Mouse (Mus musculus) hindbrain, embryonic 10.5 days (tissue): ENCODE results near the gene Slc9a3. TPM values are rescaled to one million over a fixed set of nuclear protein-coding genes. Genes with fewer than 3 reads are reported as not detected.

Source experiments
- DNase-seq: peaks from one replicate; pipeline ENCODE4 v3.0.0-alpha.2; 2017; ENCODE audit warnings: low spot score
- H3K27ac ChIP-seq: fragments of 300-500 bp; sonication (generic); 2 replicates; pipeline ENCODE4 v1.5.1; 2016; ENCODE audit warnings: mild to moderate bottlenecking, moderate library complexity
- H3K27me3 ChIP-seq: fragments of 300-500 bp; sonication (generic); 2 replicates; pipeline ENCODE4 v1.6.1; 2016; ENCODE audit warnings: mild to moderate bottlenecking; ENCODE audit not compliant: poor library complexity, insufficient read depth, severe bottlenecking
- H3K36me3 ChIP-seq: fragments of 300-500 bp; sonication (generic); 2 replicates; pipeline ENCODE4 v1.6.1; 2016; ENCODE audit warnings: mild to moderate bottlenecking, moderate library complexity
- H3K4me1 ChIP-seq: fragments of 300-500 bp; sonication (generic); replicated peaks from 2 replicates; pipeline ENCODE4 v1.6.1; 2016; ENCODE audit warnings: mild to moderate bottlenecking
- H3K4me3 ChIP-seq: fragments of 300-500 bp; sonication (generic); 2 replicates; pipeline ENCODE4 v1.5.1; 2016; ENCODE audit warnings: mild to moderate bottlenecking, moderate library complexity
- H3K9me3 ChIP-seq: fragments of 300-500 bp; sonication (generic); 2 replicates; pipeline ENCODE4 v1.6.1; 2016; ENCODE audit warnings: mild to moderate bottlenecking, moderate library complexity
- WGBS: fragments of 180-500 bp; shearing (Covaris S2); methylation state at CpG from one replicate; pipeline ENCODE4 v1.1.7; 2016; 5-methylcytosine and 5-hydroxymethylcytosine counted together
- polyA plus RNA-seq: library from polyadenylated mRNA; unstranded; fragments of >200 nt; fragmentation: Nextera tagmentation; extraction: Ambion mirVana; gene quantifications from 2 replicates; pipeline ENCODE4 v1.2.1, GENCODE M21; 2016

The Slc9a3 gene
- polyA plus RNA-seq, 1 experiment from 2014 or later: not detected

DNA sequence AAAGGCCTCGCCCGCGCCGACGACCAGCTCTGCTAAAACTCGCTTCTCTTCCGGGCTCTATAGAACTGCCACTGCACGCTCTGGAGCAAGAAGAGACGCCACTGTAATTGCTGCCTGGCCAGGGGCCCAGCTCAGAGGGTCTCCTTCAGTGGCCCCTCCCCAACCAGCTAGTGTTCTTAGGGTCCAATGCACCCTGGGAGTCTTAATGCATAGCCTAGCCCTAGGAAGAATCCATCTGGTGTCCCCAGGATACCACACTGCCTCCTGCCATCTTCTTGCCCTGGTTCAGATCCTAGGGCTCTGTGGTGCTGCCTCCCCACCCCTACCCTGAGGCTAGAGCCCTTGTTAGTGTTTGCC lies 45.8 kb downstream of the Slc9a3 start:
- Histone ChIP-seq H3K9me3 (no peaks in the 10 kb centered on the region), H3K27me3 (no peaks in the 10 kb centered on the region)
- WGBS: 18% methylated on average over 9 of the region's 9 CpGs

DNA sequence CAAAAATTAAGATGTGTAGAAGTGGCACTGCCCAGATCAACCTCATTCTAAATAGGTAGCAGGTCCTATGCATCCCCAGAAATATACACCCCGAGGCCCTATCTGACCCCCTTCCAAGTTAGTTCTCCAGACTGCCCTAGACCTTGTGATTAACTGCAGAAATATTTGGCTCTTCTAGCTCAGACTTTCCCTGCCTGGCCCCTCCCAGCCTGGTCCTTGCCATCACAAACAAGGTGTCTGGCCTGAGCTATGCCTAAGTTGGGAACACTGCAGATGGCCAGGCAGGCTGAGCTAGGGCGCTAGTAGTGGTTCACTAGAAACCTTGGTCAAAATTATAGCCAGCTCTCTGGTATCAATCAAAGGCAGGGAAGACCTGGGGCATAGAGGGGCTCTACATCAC lies 46.2 kb downstream of the Slc9a3 start:
- no peaks in the 10 kb centered on the region for H3K27me3 ChIP-seq
- no peak overlapping the region for H3K27ac ChIP-seq
- H3K9me3 ChIP-seq: no peaks in the 10 kb centered on the region
- no peak for DNase-seq
- 81% methylated on average over 2 of the region's 2 CpGs for WGBS
- H3K4me3 ChIP-seq: no peak overlapping the region
- H3K36me3 ChIP-seq: peaks cover 30% of the 10 kb centered on the region
- H3K4me1 ChIP-seq: peaks cover 13% of the 10 kb centered on the region

More for the DNA sequence above, 45.8 kb downstream of the Slc9a3 start:
- peaks cover 13% of the 10 kb centered on the region for H3K4me1 ChIP-seq
- no peak for DNase-seq
- peak overlapping the region; percentile 72 for H3K27ac ChIP-seq
- peak overlapping the region; percentile 58 for H3K4me3 ChIP-seq
- H3K36me3 ChIP-seq: peaks cover 26% of the 10 kb centered on the region

DNA sequence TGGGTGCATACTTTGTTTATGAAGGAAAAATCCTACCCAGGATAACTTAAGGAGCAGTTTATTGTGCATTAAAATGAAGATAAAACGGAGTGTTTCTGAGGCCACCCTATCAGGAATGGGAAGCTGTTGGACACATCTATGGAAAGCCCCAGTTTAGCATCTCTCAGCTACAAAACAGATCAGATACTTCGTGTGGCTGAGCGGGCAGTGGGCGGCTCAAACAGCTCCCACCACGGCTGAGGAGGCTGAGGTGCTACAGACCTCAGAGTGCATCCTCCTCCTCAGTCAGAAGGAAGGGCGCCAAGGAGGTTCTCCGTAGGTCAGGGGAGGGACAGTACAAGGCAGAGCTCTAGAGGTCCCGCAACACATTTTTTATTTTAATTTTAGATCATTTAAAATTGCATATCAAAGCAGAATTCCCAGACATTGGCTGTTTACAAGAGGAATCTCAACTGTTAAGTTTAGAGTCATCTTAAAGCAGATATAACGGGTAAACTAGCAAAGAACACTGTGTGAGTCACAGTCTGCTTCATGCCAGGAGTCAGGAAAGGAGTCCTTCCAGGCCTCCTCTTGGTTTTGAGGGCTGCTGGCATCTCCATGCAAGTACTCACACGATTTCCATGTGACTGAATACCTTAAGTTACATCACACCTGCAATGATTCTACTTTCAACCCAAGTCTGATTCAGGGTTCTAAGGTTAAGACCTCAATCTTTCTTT lies 48.3 kb downstream of the Slc9a3 start:
- 87% methylated on average over 10 of the region's 10 CpGs for WGBS
- peaks cover 50% of the 10 kb centered on the region for H3K36me3 ChIP-seq
- no peak overlapping the region for H3K4me3 ChIP-seq
- no peak for DNase-seq
- peaks cover 13% of the 10 kb centered on the region for H3K4me1 ChIP-seq
- no peaks in the 10 kb centered on the region for H3K9me3 ChIP-seq
- H3K27ac ChIP-seq: no peak overlapping the region
- H3K27me3 ChIP-seq: no peaks in the 10 kb centered on the region

DNA sequence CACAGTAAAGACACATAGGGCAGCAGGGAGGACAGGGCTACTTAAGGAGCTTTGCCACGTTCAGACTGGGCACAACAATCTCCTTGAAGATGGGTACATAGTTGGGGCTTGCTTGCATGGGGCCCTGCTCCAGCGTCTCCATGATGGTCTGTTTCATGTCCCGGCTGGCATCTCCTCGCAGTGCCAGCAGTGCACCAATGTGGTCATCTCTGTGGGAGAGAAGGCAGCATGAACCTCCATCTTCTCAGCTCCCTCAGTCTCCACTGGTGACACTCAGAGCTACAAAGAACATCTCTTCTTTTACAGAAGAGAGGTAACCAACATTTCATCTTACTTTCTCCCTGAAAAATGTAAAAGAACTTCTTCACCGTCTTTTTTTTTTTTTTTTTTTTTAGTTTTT lies 50.8 kb downstream of the Slc9a3 start:
- 96% methylated on average over 5 of the region's 5 CpGs for WGBS
- H3K9me3 ChIP-seq: no peaks in the 10 kb centered on the region
- H3K27me3 ChIP-seq: no peaks in the 10 kb centered on the region
- H3K27ac ChIP-seq: no peak overlapping the region
- no peak overlapping the region for H3K4me3 ChIP-seq
- H3K4me1 ChIP-seq: peaks cover 3% of the 10 kb centered on the region
- no peak for DNase-seq
- peaks cover 70% of the 10 kb centered on the region for H3K36me3 ChIP-seq

DNA sequence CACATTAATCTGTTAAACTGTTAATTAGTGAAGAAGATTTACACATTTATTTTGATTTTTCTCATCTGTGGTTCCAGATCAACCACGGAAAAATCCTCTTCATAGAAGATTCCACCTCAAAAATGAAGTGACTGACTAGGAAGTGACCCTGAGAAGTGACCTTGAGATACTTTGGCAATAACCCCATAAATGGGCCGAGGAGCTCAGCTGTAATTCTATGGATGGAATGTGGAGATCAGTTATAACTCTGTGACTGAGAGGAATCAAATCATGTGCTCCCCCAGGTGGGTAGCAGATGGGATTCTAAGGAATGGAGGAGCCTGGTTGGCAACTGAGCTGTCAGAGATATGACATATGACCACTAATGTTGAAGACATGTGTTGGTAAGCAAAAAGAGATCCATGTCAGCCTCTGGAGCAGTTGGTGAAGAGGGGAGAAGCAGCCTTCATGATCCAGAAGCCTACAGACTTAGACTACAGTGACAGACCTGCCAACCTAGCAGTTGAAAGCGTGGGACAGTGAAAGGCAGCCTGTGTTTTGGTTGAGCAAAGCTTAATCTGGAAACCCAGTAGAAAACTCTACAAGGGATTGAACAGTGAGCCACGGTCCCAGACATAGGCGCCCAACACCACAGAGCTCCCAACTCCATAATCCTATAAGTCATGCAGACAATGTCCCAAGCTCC lies 61.9 kb downstream of the Slc9a3 start:
- WGBS: 93% methylated on average over 5 of the region's 5 CpGs
- Histone ChIP-seq H3K9me3 (no peaks in the 10 kb centered on the region), H3K27ac (no peak overlapping the region), H3K4me3 (no peak overlapping the region), H3K27me3 (no peaks in the 10 kb centered on the region), H3K36me3 (peaks cover 89% of the 10 kb centered on the region), H3K4me1 (no peaks in the 10 kb centered on the region)
- no peak for DNase-seq

DNA sequence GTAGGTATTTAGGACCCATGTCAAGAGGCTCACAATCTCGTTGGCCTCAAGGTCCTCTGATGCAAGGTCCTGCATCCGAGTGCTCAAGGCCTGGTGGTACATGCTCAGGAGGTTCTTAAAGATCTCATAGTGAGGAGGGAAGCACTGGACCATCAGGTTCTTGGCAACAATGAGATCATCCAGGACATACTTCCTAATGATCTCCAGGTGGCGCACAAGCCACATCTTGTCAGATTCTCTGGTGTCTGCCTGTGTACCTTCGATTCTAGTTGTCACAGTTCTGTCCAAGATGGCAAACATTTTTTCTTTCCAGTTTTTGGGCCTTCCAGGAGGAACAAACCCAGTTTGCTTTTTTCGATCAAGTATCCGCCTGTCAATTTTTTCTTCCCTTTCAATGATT lies 71.4 kb downstream of the Slc9a3 start:
- H3K9me3 ChIP-seq: no peaks in the 10 kb centered on the region
- no peak overlapping the region for H3K27ac ChIP-seq
- H3K4me1 ChIP-seq: no peaks in the 10 kb centered on the region
- H3K36me3 ChIP-seq: peaks cover 86% of the 10 kb centered on the region
- 85% methylated on average over 6 of the region's 6 CpGs for WGBS
- H3K4me3 ChIP-seq: no peak overlapping the region
- DNase-seq: no peak
- H3K27me3 ChIP-seq: no peaks in the 10 kb centered on the region

DNA sequence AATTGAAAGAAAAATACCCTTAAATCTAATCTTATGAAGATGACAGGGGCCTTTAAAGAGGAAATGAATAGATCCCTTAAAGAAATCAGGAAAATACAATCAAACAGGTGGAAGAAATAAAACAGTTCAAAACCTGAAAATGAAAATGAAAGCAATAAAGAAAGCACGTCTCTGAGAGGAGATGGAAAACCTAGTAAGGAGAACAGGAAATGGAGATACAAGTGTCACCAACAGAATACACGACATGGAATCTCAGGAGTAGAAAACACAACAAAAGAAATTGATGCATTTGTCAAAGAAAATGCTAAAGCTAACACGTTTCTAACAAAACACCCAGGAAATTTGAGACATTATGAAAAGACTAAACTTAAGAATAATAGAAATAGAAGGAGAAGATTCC lies 75.2 kb downstream of the Slc9a3 start:
- Histone ChIP-seq H3K4me3 (no peak overlapping the region), H3K27ac (no peak overlapping the region), H3K36me3 (peaks cover 70% of the 10 kb centered on the region), H3K4me1 (no peaks in the 10 kb centered on the region), H3K9me3 (no peaks in the 10 kb centered on the region), H3K27me3 (no peaks in the 10 kb centered on the region)
- no peak for DNase-seq
- WGBS: 89% methylated on average over 3 of the region's 3 CpGs

DNA sequence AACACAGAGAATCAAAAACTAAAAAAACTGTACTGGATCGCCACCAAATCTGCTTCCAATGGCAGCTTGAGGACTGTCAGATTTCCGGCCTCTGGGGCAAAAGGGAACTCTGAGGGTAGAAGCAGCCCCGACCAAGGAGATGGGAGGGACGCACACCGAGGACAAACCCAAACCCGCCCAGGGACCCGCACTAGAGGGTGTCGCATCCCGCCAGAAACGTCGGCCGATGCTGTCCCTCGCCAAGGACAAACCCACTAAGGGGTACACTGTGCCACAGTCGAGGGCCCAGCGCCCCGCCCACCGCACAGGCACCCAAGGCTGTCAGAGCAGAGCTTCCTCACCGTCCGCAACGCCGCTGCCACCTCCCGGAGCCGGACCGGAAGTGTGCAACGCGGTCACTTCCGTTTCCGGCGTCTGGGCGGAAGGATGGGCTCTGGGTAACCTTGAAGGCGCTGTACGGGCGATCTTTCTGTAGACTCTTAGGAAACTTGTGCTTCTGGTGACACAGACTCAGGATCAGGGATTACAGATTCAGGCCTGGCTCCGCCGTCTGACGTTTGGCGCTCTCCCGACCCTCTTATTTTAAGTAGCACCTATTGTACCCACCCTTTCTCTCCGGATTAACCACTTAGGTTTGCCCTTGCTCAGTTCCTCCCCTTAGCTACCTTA lies 87.2 kb downstream of the Slc9a3 start, which contains the start of gene Exoc3:
Exoc3 (minus strand) TSS at position 416 of the 669 bp plus-strand sequence.
- no peaks in the 10 kb centered on the region for H3K27me3 ChIP-seq
- under 1% methylated on average over 39 of the region's 39 CpGs for WGBS
- H3K36me3 ChIP-seq: peaks cover 23% of the 10 kb centered on the region
- H3K27ac ChIP-seq: peak within 1 kb of the TSS; percentile 90
- peaks cover 24% of the 10 kb centered on the region for H3K4me1 ChIP-seq
- no peaks in the 10 kb centered on the region for H3K9me3 ChIP-seq
- H3K4me3 ChIP-seq: peak within 1 kb of the TSS; percentile 84
- peak; percentile 89 for DNase-seq

DNA sequence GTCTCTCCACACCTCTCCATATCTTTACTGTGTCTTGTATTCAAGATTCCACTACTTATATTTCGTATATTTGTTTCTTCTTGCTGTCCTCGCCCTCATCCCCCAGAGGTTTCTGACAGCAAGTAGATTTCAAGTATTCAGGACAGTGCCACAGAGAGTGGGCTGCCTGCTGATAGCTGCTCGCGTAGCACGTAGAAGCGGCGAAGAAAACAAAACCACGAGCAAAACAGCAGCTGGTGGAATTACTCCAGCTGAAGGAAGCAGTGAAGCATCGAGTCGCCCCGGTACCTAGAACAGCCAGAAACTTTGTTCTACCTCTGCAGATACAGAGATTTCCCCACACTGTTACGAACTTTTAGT lies 87.7 kb downstream of the Slc9a3 start:
- Histone ChIP-seq H3K4me3 (peak overlapping the region; percentile 84), H3K9me3 (no peaks in the 10 kb centered on the region), H3K36me3 (peaks cover 18% of the 10 kb centered on the region), H3K27ac (peak overlapping the region; percentile 90), H3K27me3 (no peaks in the 10 kb centered on the region), H3K4me1 (peaks cover 24% of the 10 kb centered on the region)
- DNase-seq: no peak
- WGBS: 22% methylated on average over 12 of the region's 12 CpGs

DNA sequence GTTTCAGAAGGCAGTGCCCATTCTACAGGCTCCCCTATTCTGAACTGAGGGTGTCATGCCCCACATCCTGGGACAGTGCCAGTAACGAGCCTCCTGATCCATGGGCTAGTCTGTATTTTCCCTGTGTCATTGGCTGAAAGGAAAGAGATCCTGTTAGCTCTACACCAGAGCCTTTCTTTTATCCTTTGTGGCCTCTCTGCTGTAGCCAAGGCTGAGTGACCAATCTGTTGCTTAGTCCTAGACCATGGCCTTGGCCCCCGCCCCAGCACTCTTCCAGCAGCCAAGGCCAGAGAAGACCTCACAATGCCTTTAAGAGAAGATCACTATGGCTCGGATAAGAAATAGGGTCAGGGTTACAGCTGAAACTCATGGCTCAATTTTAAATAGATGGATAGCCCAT lies 97.2 kb downstream of the Slc9a3 start:
- no peaks in the 10 kb centered on the region for H3K9me3 ChIP-seq
- H3K4me1 ChIP-seq: no peaks in the 10 kb centered on the region
- no peaks in the 10 kb centered on the region for H3K36me3 ChIP-seq
- H3K27ac ChIP-seq: no peak overlapping the region
- no peak for DNase-seq
- H3K4me3 ChIP-seq: no peak overlapping the region
- WGBS: 82% methylated on average over 3 of the region's 3 CpGs
- no peaks in the 10 kb centered on the region for H3K27me3 ChIP-seq

Other genes starting within 250 kb of the Slc9a3 start
- gene Trip13, start 183.7 kb upstream of the Slc9a3 start, polyA plus RNA-seq: 51.5 and 61.9 TPM in 2 replicates
- gene Brd9, start 183.6 kb upstream of the Slc9a3 start, polyA plus RNA-seq: 56.3 and 64.6 TPM in 2 replicates
- gene Zdhhc11, start 157.6 kb upstream of the Slc9a3 start, polyA plus RNA-seq: not detected in 2 replicates
- gene Tppp, start 112.0 kb upstream of the Slc9a3 start, polyA plus RNA-seq: 0.85 and 2.8 TPM in 2 replicates
- 17.0 and 22.8 TPM in 2 replicates for gene Cep72, start 59.2 kb upstream of the Slc9a3 start, polyA plus RNA-seq
- 79.2 and 90.0 TPM in 2 replicates for gene Exoc3, start 87.3 kb downstream of the Slc9a3 start, polyA plus RNA-seq
- 0.81 and 1.1 TPM in 2 replicates for gene Ahrr, start 170.9 kb downstream of the Slc9a3 start, polyA plus RNA-seq
- 128 and 131 TPM in 2 replicates for gene Pdcd6, start 196.1 kb downstream of the Slc9a3 start, polyA plus RNA-seq
- gene Sdha, start 228.8 kb downstream of the Slc9a3 start, polyA plus RNA-seq: 221 and 266 TPM in 2 replicates
- gene Ccdc127, start 228.9 kb downstream of the Slc9a3 start, polyA plus RNA-seq: 46.2 and 53.9 TPM in 2 replicates
- not detected in 2 replicates for gene Lrrc14b, start 242.5 kb downstream of the Slc9a3 start, polyA plus RNA-seq